Mouse (Mus musculus): ENCODE results near the gene Elovl5. TPM values are rescaled to one million over a fixed set of nuclear protein-coding genes. Genes with fewer than 3 reads are reported as not detected.
A peak's percentile ranks its signal among the peaks of the same experiment; 100 is the strongest.

Elovl5 gene
- polyA plus RNA-seq, 1 experiment from 2014 or later = 84.9 TPM

GRCm38 (mm10) chr9:77942411-77942810 is 25.2 kb downstream of the Elovl5 start:
- no peak overlapping the region for H3K9ac ChIP-seq
- H3K9me3 ChIP-seq (replicated peaks) = no peaks in the 10 kb centered on the region
- H3K4me2 ChIP-seq = no peak overlapping the region
- no peaks in the 10 kb centered on the region for H3K27me3 ChIP-seq (replicated peaks)
- ATAC-seq (ENCODE audit: insufficient number of reproducible peaks, low FRiP score) = no peak
- WGBS = 77% methylated on average over 10 of the region's 10 CpGs
- no peaks in the 10 kb centered on the region for H3K36me3 ChIP-seq
- H3K4me3 ChIP-seq = no peak overlapping the region
- no peak overlapping the region for H3K27ac ChIP-seq (ENCODE audit: poor library complexity, severe bottlenecking)
- peaks cover 59% of the 10 kb centered on the region for H3K4me1 ChIP-seq (replicated peaks)

DNA sequence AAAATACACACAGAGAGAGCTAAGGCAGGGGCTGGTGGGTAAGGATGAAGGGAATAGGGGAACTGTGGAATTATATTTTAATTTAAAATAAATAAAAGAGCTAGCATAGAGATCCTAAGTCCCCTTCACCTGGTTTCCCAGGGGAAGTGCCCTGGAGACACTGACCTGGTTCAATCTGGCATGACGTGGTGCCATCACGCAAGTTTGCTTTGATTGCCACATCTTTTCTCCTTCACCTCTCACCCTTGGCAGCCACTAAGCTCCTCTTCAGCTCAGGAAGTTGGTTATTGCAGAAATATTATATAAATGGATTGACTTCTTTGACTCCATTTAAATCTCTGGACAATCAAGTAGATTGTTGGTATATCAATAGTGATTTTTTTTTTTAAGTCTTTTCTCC is 26.2 kb downstream of the Elovl5 start:
- Histone ChIP-seq H3K36me3 (no peaks in the 10 kb centered on the region), H3K27me3 (replicated peaks) (no peaks in the 10 kb centered on the region), H3K9ac (no peak overlapping the region), H3K4me1 (replicated peaks) (peaks cover 54% of the 10 kb centered on the region), H3K4me3 (no peak overlapping the region), H3K9me3 (replicated peaks) (no peaks in the 10 kb centered on the region), H3K27ac (ENCODE audit: poor library complexity, severe bottlenecking) (no peak overlapping the region), H3K4me2 (no peak overlapping the region)
- 92% methylated on average over 2 of the region's 2 CpGs for WGBS
- ATAC-seq (ENCODE audit: insufficient number of reproducible peaks, low FRiP score) = no peak

DNA sequence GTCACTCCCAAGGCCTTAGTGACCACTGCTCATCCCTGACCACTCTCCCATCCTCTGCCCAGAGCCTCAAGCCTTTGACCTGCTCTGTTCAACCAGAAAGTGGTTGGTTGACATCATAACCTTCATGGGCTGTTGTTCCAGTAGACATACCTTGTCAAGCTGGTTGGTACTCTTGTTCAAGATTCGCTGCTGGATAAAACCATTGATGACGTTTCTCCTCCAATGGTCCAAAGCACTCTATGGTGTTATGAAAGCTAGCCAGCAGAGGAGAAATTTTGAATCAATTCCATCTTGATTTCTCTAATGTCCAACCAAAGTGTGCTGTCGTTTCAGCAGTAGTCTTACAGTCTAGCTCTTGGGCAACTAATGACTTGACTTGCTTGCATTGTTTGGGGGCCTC is 27.0 kb downstream of the Elovl5 start:
- Histone ChIP-seq H3K36me3 (no peaks in the 10 kb centered on the region), H3K4me3 (no peak overlapping the region), H3K9me3 (replicated peaks) (no peaks in the 10 kb centered on the region), H3K4me1 (replicated peaks) (peaks cover 51% of the 10 kb centered on the region), H3K27me3 (replicated peaks) (no peaks in the 10 kb centered on the region), H3K27ac (ENCODE audit: poor library complexity, severe bottlenecking) (no peak overlapping the region), H3K4me2 (no peak overlapping the region), H3K9ac (no peak overlapping the region)
- ATAC-seq (ENCODE audit: insufficient number of reproducible peaks, low FRiP score) = no peak
- 87% methylated on average over 3 of the region's 3 CpGs for WGBS

DNA sequence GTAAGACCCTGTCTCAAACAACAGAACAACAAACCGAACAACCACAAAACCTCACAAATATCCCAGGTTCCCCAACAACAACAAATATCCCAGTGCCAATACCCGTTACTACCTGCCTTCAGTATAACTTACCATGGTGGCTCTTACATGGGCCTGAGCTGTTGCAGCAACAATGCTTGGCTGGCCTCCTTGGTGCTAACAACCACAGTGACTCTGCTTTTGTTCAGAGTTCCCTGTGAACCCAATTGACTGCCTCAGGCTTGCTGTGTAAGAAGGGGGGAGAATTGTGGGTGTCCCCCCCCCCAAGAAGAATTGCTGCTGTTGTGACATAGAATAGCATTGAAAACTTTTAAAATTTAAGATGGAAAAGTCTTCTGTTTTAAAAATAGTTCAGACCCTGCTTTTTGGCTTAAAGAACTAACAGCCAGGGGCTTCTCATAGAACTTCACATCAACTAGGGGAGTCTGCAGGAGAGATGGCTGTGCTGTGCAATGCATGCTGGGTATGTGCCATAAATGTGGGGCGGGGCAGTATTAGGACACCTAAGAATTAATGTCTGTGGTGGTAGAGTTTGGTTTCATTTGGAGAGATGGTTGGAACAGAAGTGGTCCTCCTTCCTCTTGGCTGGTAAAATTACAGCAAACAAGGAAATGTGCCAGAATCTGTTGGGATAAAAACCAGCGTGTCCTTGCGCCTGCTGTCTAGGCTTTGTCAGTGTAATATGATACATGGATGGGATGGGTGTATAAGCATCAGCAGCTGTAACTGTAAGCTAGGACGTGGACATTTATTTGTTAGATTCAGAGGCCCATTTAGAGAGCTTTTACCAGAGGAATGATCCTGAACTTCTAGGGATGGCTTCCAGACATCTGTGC is 28.9 kb downstream of the Elovl5 start:
- Histone ChIP-seq H3K9me3 (replicated peaks) (no peaks in the 10 kb centered on the region), H3K4me2 (no peak overlapping the region), H3K4me1 (replicated peaks) (peaks cover 49% of the 10 kb centered on the region), H3K4me3 (no peak overlapping the region), H3K9ac (no peak overlapping the region), H3K36me3 (no peaks in the 10 kb centered on the region), H3K27me3 (replicated peaks) (no peaks in the 10 kb centered on the region), H3K27ac (ENCODE audit: poor library complexity, severe bottlenecking) (no peak overlapping the region)
- 81% methylated on average over 6 of the region's 6 CpGs for WGBS
- ATAC-seq (ENCODE audit: insufficient number of reproducible peaks, low FRiP score) = no peak

- no peak for ATAC-seq (ENCODE audit: insufficient number of reproducible peaks, low FRiP score)
- Histone ChIP-seq H3K4me1 (replicated peaks) (peaks cover 43% of the 10 kb centered on the region), H3K27me3 (replicated peaks) (no peaks in the 10 kb centered on the region), H3K27ac (ENCODE audit: poor library complexity, severe bottlenecking) (no peak overlapping the region), H3K9ac (no peak overlapping the region), H3K9me3 (replicated peaks) (no peaks in the 10 kb centered on the region), H3K4me3 (no peak overlapping the region), H3K36me3 (no peaks in the 10 kb centered on the region), H3K4me2 (no peak overlapping the region)
- WGBS = 74% methylated on average over 2 of the region's 2 CpGs
Measured at GRCm38 (mm10) chr9:77948214-77948613, 31.1 kb downstream of the Elovl5 start.

- no peak overlapping the region for H3K4me2 ChIP-seq
- H3K4me1 ChIP-seq (replicated peaks) = peaks cover 59% of the 10 kb centered on the region
- no peaks in the 10 kb centered on the region for H3K27me3 ChIP-seq (replicated peaks)
- H3K27ac ChIP-seq (ENCODE audit: poor library complexity, severe bottlenecking) = peak overlapping the region; percentile 39; the same call in 1 of the 2 replicates
- 35% methylated on average over 7 of the region's 7 CpGs for WGBS
- H3K4me3 ChIP-seq = no peak overlapping the region
- peak overlapping the region; percentile 47 for H3K9ac ChIP-seq
- H3K36me3 ChIP-seq = no peaks in the 10 kb centered on the region
- ATAC-seq (ENCODE audit: insufficient number of reproducible peaks, low FRiP score) = no peak
- H3K9me3 ChIP-seq (replicated peaks) = no peaks in the 10 kb centered on the region
Measured at GRCm38 (mm10) chr9:77949753-77950268, 32.6 kb downstream of the Elovl5 start.

DNA sequence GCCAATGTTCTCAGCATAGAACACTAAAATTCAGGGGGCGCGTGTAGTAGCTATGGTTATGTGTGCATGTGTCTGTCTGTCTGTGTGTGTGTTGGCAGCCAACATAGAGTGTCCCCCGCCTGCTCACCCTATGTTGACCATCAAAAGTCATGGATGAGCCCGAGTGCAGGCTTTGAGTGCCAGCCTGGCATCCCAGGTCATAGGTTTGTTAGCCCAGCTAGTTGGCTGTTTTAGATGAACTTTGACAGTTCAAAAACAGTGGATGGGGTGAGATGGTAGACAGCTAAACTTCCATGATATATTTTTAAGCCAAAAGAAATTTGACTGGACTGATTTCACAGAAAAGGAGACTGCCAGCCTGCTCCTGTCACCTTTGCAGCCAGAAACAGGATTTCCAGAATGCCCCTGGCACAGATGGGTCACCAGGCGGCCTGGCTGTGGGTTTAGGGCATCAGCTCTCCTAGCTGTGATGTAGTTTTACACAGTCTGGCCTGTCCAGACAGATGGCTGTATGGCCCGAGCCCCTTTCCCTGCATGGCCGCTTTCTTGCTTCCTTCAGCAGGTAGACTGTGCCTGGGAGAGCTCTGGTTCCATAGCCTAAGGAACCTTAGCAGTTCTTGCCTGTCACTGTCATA is 33.8 kb downstream of the Elovl5 start:
- no peak overlapping the region for H3K4me2 ChIP-seq
- H3K36me3 ChIP-seq = no peaks in the 10 kb centered on the region
- 91% methylated on average over 7 of the region's 7 CpGs for WGBS
- H3K4me3 ChIP-seq = no peak overlapping the region
- H3K9me3 ChIP-seq (replicated peaks) = no peaks in the 10 kb centered on the region
- no peak overlapping the region for H3K9ac ChIP-seq
- H3K27me3 ChIP-seq (replicated peaks) = no peaks in the 10 kb centered on the region
- no peak overlapping the region for H3K27ac ChIP-seq (ENCODE audit: poor library complexity, severe bottlenecking)
- H3K4me1 ChIP-seq (replicated peaks) = peaks cover 66% of the 10 kb centered on the region
- no peak for ATAC-seq (ENCODE audit: insufficient number of reproducible peaks, low FRiP score)

DNA sequence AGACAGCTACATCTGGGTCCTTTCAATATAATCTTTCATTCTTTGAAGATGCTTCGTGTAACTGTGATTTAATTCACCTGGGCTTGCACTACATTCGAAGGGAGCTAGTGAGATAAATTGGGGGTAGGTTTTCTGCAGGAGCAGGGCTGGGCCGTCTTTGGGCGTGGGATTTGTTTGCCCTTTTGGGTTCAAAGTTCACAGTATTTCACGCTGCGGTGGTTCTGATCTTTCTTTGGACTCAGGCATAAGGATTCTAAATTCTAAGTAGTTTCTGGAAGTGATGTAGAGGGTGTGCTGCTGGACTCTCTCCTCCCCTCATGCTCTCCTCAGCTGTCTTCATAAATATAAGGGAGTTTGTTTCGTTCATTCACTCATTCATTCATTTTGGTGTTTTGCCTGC is 34.8 kb downstream of the Elovl5 start:
- H3K27me3 ChIP-seq (replicated peaks) = no peaks in the 10 kb centered on the region
- no peak overlapping the region for H3K27ac ChIP-seq (ENCODE audit: poor library complexity, severe bottlenecking)
- no peak for ATAC-seq (ENCODE audit: insufficient number of reproducible peaks, low FRiP score)
- H3K4me3 ChIP-seq = no peak overlapping the region
- H3K9ac ChIP-seq = no peak overlapping the region
- peaks cover 60% of the 10 kb centered on the region for H3K4me1 ChIP-seq (replicated peaks)
- no peaks in the 10 kb centered on the region for H3K36me3 ChIP-seq
- WGBS = 81% methylated on average over 7 of the region's 7 CpGs
- H3K4me2 ChIP-seq = no peak overlapping the region
- no peaks in the 10 kb centered on the region for H3K9me3 ChIP-seq (replicated peaks)

- no peaks in the 10 kb centered on the region for H3K9me3 ChIP-seq (replicated peaks)
Measured at GRCm38 (mm10) chr9:77953053-77953452, 35.9 kb downstream of the Elovl5 start.

GRCm38 (mm10) chr9:77954496-77954895 is 37.3 kb downstream of the Elovl5 start:
- Histone ChIP-seq H3K4me1 (replicated peaks) (peaks cover 47% of the 10 kb centered on the region), H3K9me3 (replicated peaks) (no peaks in the 10 kb centered on the region), H3K4me3 (no peak overlapping the region), H3K36me3 (peaks cover 17% of the 10 kb centered on the region; the same call in 1 of the 2 replicates), H3K4me2 (no peak overlapping the region), H3K27ac (ENCODE audit: poor library complexity, severe bottlenecking) (no peak overlapping the region), H3K9ac (0 out of 2 replicates have a peak overlapping the region, but pooled peaks have one; percentile 6), H3K27me3 (replicated peaks) (no peaks in the 10 kb centered on the region)
- ATAC-seq (ENCODE audit: insufficient number of reproducible peaks, low FRiP score) = no peak
- WGBS = 55% methylated on average over 7 of the region's 7 CpGs

More at GRCm38 (mm10) chr9:77953053-77953452, 35.9 kb downstream of the Elovl5 start:
- H3K36me3 ChIP-seq = peaks cover 6% of the 10 kb centered on the region; the same call in 1 of the 2 replicates
- 70% methylated on average over 8 of the region's 8 CpGs for WGBS
- H3K9ac ChIP-seq = no peak overlapping the region
- H3K4me2 ChIP-seq = no peak overlapping the region
- no peak overlapping the region for H3K27ac ChIP-seq (ENCODE audit: poor library complexity, severe bottlenecking)
- no peak overlapping the region for H3K4me3 ChIP-seq
- ATAC-seq (ENCODE audit: insufficient number of reproducible peaks, low FRiP score) = no peak
- H3K4me1 ChIP-seq (replicated peaks) = peaks cover 59% of the 10 kb centered on the region
- no peaks in the 10 kb centered on the region for H3K27me3 ChIP-seq (replicated peaks)

GRCm38 (mm10) chr9:77954981-77955380 is 37.8 kb downstream of the Elovl5 start:
- Histone ChIP-seq H3K4me2 (no peak overlapping the region), H3K4me1 (replicated peaks) (peaks cover 43% of the 10 kb centered on the region), H3K36me3 (peaks cover 22% of the 10 kb centered on the region; the same call in 1 of the 2 replicates), H3K9ac (0 out of 2 replicates have a peak overlapping the region, but pooled peaks have one; percentile 6), H3K4me3 (no peak overlapping the region), H3K27ac (ENCODE audit: poor library complexity, severe bottlenecking) (no peak overlapping the region), H3K9me3 (replicated peaks) (no peaks in the 10 kb centered on the region), H3K27me3 (replicated peaks) (no peaks in the 10 kb centered on the region)
- 79% methylated on average over 3 of the region's 3 CpGs for WGBS
- no peak for ATAC-seq (ENCODE audit: insufficient number of reproducible peaks, low FRiP score)

Data from heart, embryonic 12.5 days (tissue).